Mouse (Mus musculus) stomach, adult 2 months (tissue): ENCODE measurements around the gene Kcna2. TPM values are rescaled to one million over a fixed set of nuclear protein-coding genes. Genes with fewer than 3 reads are reported as not detected.

ENCODE experiments used
- polyA plus RNA-seq: library from polyadenylated mRNA; depleted of rRNA; stranded (reverse); fragments of >200 nt; gene quantifications from 2 replicates; pipeline ENCODE4 v1.2.3, GENCODE M21; 2012; rRNA removed

Kcna2 gene
- 0.35 and 0.79 TPM in 2 replicates for polyA plus RNA-seq

GRCm38 (mm10) chr3:107100811-107101455 lies at the start of gene Kcna2:
Kcna2 (plus strand) TSS chr3:107101146.

Other genes with a start within 250 kb of the Kcna2 start
- gene Kcna3, start 65.0 kb upstream of the Kcna2 start, polyA plus RNA-seq, result 0.17 and 0.20 TPM in 2 replicates
- not detected in 2 replicates for gene Kcna10, start 81.9 kb downstream of the Kcna2 start, polyA plus RNA-seq
- 28.3 and 31.9 TPM in 2 replicates for gene Cym, start 120.6 kb downstream of the Kcna2 start, polyA plus RNA-seq
- gene A630076J17Rik, start 129.5 kb downstream of the Kcna2 start, polyA plus RNA-seq, result not detected in 2 replicates
- gene Prok1, start 138.6 kb downstream of the Kcna2 start, polyA plus RNA-seq, result 0.02 TPM in 1 of 2 replicates, not detected in the other
- 31.2 and 37.6 TPM in 2 replicates for gene Lamtor5, start 177.7 kb downstream of the Kcna2 start, polyA plus RNA-seq
- 0.04 and 0.06 TPM in 2 replicates for gene Slc16a4, start 190.1 kb downstream of the Kcna2 start, polyA plus RNA-seq
- gene Rbm15, start 232.5 kb downstream of the Kcna2 start, polyA plus RNA-seq, result 1.1 and 1.2 TPM in 2 replicates